Mouse (Mus musculus): Measurements from ENCODE around the gene Zfp605. TPM values are rescaled to one million over a fixed set of nuclear protein-coding genes. Genes with fewer than 3 reads are reported as not detected.
"Not testable (repeated sequence)": the region's sequence is repeated elsewhere in the genome, so short reads cannot be mapped to it uniquely, and the experiment has no call there.

The Zfp605 gene
- polyA plus RNA-seq, 1 experiment, result 9.7 TPM

DNA sequence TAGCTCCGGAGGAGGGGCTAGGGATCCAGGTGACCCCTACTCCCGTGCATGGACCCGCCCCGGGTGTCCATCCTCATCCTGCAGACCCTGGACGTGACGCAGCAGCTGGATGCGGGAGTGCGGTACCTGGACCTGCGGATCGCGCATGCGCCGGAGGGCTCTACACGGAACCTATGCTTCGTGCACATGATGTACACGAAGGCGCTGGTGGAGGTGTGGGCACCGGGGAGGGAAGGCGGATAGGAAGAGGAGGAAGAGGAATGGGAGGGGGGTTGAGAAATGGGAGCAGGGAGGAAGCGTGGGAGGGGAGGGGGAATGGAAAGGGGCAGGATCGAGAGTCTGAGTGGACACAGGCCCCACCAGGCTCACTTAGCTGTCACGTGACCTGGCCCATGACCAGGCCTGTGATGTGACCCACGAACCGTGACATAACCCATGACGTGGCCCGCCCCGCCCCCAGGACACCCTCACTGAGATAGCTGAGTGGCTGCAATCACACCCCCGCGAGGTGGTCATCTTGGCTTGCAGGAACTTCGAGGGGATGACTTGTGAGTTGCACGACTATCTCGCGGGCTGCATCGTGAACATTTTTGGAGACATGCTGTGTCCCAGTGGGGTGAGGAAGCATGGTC lies 8.1 kb upstream of the Zfp605 start:
- peak; percentile 76 for DNase-seq (ENCODE audit: low read depth)
- TF ChIP-seq CTCF (IDR thresholded peaks at IDR 0.05; ENCODE audit: borderline replicate concordance, extremely low read depth, insufficient read depth, insufficient read length), result no peak
- no peak for TF ChIP-seq POLR2A (IDR thresholded peaks at IDR 0.05; ENCODE audit: borderline replicate concordance, extremely low read depth, insufficient read depth, insufficient read length, poor library complexity, severe bottlenecking)

DNA sequence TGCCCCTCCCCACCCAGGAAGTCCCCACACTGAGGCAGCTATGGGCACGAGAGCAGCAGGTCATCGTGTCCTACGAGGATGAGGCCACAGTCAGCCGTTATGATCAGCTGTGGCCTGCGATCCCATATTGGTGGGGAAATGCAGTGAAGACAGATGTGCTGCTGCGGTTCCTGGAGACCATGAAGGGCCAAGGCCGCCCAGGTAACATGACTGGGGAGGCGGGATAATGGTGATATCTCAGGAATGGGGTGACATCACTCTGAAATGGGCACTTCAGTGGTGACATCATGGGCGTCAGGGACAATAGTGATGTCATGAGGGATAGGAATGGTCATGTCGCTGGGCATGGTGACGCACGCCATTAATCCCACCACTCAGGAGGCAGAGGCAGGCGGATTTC lies 7.5 kb upstream of the Zfp605 start:
- TF ChIP-seq CTCF (IDR thresholded peaks at IDR 0.05; ENCODE audit: borderline replicate concordance, extremely low read depth, insufficient read depth, insufficient read length), result no peak
- no peak for TF ChIP-seq POLR2A (IDR thresholded peaks at IDR 0.05; ENCODE audit: borderline replicate concordance, extremely low read depth, insufficient read depth, insufficient read length, poor library complexity, severe bottlenecking)
- DNase-seq (ENCODE audit: low read depth), result no peak

DNA sequence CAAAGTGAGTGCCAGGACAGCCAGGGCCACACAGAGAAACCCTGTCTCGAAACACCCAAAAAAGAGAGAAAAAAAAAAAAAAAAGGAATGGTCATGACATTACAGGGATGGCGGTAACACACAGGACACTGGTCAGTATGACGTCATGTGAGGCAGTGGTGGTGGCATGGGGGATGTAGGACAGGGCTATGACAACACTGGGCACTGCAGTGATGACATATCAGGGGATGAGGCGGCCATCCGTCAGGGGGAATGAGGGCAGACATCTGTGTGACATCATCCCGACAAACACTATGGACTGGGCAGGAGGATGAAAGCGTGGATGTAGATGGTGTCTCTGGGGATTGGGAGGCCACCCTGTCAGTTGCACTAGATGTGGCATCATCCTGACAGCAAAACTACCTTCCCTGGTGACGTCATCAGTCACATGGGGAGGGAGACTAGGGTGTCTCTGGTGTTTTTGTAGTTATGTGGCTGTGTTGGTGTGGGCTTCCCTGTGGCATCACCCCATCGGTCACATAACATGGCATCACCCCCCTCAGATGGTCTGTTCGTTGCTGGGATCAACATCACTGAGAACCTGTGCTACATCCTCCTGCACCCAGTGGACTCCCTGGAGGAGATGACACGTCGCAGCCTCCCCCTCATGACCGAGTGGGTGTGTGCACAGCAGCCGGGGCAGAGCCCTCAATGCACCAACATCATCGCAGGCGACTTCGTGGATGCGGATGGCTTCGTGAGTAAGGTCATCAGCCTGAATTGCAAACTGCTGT lies 6.9 kb upstream of the Zfp605 start:
- TF ChIP-seq POLR2A (IDR thresholded peaks at IDR 0.05; ENCODE audit: borderline replicate concordance, extremely low read depth, insufficient read depth, insufficient read length, poor library complexity, severe bottlenecking), result no peak
- TF ChIP-seq CTCF (IDR thresholded peaks at IDR 0.05; ENCODE audit: borderline replicate concordance, extremely low read depth, insufficient read depth, insufficient read length), result no peak
- DNase-seq (ENCODE audit: low read depth), result no peak

DNA sequence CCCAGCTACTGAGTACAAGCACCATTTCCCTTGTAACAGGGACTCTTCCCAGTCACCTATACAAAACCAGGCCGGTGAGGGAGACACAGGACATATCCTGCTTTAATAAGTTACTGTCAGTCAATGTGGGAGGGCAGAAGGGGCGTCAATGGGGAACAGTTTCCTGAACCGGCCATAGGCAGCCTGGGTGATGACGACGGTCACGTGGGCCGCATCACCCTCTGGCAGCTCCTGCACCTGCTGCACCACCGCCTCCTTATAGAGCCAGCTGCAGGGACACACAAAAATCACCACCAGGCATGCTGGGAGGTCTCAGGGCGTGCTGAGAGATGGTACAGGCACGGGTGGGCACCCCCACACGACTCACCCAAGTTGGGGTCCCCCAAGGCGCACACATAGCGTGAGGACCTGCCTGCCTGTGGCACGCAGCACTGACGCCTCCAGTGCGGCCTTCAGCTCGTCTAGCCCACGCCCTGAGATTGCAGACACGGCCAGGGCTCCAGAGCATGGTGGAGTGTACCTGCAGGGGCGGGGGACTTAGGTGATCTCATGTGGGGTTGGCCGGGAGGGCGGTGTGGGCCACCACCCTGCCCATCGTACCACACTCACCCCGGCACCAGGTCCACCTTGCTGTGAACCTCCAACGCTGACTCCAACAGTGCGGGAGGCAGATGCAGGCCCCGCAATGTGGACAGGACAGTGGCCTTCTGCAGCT lies 5.8 kb upstream of the Zfp605 start:
- no peak for TF ChIP-seq CTCF (IDR thresholded peaks at IDR 0.05; ENCODE audit: borderline replicate concordance, extremely low read depth, insufficient read depth, insufficient read length)
- TF ChIP-seq POLR2A (IDR thresholded peaks at IDR 0.05; ENCODE audit: borderline replicate concordance, extremely low read depth, insufficient read depth, insufficient read length, poor library complexity, severe bottlenecking), result no peak
- no peak for DNase-seq (ENCODE audit: low read depth)

DNA sequence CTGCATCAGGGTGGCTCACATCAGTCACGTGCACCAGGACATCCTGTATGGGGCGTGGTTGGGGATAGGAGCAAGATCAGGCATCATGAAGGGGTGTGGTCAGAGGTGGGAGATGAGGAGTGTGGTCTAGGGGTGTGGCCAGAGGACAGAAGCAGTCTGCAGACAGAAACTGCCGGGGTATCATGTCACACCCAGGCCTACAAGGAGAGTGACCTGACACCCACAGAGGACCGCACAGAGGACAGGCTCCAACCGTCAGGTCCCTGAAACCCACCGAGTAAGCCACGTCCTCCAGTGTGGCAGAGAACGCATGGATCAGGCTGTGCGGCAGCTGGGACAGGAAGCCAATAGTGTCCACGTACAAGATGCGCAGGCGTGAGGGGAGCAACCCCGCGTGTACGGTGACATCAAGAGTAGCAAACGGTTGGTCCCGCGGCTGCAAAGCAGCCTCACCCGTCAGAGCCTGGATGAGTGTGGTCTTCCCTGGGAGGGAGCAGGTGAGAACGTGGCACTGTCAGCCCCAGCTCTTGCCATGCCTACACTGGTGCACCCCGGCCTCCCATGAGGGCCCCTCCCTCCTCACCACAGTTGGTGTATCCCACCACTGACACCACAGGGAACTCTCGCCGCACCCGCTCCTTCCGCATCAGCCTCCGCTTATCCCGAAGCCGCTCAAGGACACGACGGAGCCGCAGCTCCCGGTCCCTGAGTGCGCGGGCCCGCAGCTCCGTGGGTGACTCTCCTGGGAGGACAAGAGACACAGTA lies 5.1 kb upstream of the Zfp605 start:
- DNase-seq (ENCODE audit: low read depth), result no peak
- TF ChIP-seq CTCF (IDR thresholded peaks at IDR 0.05; ENCODE audit: borderline replicate concordance, extremely low read depth, insufficient read depth, insufficient read length) (no peak), POLR2A (IDR thresholded peaks at IDR 0.05; ENCODE audit: borderline replicate concordance, extremely low read depth, insufficient read depth, insufficient read length, poor library complexity, severe bottlenecking) (no peak)

DNA sequence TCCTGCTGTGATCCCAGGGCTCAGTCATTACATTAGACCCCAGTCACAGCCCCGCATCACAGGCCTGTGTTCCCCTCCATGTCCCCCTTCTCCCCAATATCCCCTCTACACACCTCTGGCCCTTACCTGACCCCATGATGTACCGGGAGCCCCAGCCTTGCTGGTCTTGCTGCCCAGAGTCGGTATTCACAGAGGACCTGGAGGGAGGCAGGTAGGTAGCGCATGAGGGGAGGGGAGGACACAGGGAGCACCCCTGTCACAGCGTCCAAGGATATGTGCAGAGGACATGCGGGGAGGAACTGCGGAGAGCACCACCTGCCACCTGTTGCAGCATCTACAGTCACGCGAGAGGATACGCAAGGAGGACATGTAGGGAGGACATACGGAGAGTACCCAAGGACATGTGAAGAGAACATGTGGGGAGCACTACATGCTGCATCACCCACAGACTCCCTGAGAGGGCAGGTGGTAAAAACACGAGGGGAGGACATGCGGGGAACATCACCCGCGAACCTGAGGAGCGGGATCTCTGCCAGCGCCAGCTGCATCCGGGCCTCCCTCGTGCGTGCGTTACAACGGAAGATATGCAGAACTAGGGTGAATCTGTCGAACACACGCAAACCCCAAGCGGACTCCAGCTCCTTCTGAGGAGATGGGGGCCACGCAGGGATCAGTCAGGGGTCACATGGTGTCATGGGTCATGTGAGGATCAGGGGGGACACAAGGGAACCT lies 3.6 kb upstream of the Zfp605 start:
- no peak for DNase-seq (ENCODE audit: low read depth)
- no peak for TF ChIP-seq CTCF (IDR thresholded peaks at IDR 0.05; ENCODE audit: borderline replicate concordance, extremely low read depth, insufficient read depth, insufficient read length)
- no peak for TF ChIP-seq POLR2A (IDR thresholded peaks at IDR 0.05; ENCODE audit: borderline replicate concordance, extremely low read depth, insufficient read depth, insufficient read length, poor library complexity, severe bottlenecking)

DNA sequence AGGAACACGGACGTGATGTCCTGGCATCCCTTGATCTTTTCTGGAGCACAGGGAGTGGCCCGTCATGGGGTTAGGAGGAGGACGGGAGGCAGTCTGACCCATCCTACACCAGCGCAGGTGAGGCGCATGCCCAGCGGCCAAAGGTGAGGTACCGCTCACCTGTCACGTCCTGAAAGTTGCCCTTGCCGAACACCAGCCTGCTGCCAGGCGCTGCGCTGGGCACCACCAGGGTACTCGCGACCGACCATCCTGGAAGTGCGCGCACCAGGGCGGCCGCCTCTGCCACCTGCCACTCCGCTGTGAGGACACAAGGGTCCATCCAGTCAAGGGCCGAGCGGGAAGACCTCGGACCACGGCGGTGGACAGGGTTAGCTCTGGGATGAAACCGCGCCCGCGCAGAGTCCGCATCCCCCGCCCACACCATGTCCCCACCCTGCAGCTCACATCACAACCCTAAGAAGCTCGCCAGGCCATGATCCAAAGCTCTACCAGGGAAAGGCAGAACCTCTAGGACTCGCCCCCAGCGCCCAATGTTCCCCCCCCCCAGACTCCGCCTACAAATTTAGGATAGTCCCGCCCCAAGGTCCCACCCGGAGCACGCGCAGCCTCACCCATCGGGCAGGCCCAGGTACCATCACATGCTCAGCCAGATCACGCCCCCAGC lies 2.9 kb upstream of the Zfp605 start:
- no peak for TF ChIP-seq CTCF (IDR thresholded peaks at IDR 0.05; ENCODE audit: borderline replicate concordance, extremely low read depth, insufficient read depth, insufficient read length)
- TF ChIP-seq POLR2A (IDR thresholded peaks at IDR 0.05; ENCODE audit: borderline replicate concordance, extremely low read depth, insufficient read depth, insufficient read length, poor library complexity, severe bottlenecking), result no peak
- no peak for DNase-seq (ENCODE audit: low read depth)

DNA sequence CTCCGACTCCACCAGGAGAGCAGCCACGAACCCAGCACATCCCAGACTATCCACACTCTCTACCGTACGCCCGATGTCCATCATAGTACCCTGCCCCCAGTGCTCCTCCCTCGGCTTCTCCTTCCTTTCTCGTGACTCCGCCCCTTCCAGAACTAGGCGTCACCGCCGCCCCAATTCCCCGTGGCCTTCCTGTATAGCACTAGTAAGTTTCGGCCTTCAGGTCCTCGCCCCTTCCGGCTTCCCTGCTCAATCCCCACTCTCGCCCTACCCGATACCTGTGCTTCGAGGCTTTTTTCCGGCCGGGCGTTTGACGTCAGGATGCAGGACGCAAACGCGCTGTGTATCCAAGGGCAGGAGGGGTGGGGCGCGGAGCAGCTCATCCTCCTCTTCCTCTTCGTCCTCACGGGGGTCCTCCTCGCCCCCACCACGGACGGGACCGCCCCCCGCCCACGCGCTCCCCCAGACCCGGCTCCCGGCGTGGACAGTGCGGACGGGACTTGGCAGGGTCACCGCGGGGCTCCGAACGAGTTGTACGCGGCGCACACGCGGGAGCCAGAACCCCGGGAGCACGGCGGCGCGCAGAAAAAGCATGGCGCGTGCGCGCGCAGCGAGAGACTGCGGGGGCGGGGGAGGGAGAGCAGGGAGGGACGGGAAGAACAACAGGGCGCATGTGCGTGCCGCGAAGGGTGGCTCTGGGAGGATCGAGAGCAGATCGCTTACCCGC lies 2.1 kb upstream of the Zfp605 start, which contains the start of gene Gtpbp6:
TSS of gene Gtpbp6 (minus strand) at position 617 of the 724 bp plus-strand sequence.
- DNase-seq (ENCODE audit: low read depth), result peak; percentile 99
- TF ChIP-seq POLR2A (IDR thresholded peaks at IDR 0.05; ENCODE audit: borderline replicate concordance, extremely low read depth, insufficient read depth, insufficient read length, poor library complexity, severe bottlenecking), result peak; percentile 49; the same call in 1 of the 2 replicates
- no peak for TF ChIP-seq CTCF (IDR thresholded peaks at IDR 0.05; ENCODE audit: borderline replicate concordance, extremely low read depth, insufficient read depth, insufficient read length)

DNA sequence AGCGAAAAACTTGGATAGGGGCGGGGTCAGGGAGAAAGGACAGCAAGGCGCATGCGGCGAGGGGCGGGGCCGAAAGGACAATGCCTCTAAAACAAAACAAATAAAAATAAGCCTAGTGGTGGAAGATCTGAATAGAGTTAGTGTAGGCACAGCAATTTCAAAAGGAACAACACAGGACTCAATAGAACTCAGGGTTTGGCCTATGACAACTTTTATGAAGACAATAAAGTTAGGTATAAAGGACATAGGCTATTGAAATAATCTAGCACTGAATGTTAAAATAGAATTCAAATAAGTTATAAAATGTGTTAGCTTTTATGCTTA lies 1.6 kb upstream of the Zfp605 start:
- no peak for DNase-seq (ENCODE audit: low read depth)
- TF ChIP-seq CTCF (IDR thresholded peaks at IDR 0.05; ENCODE audit: borderline replicate concordance, extremely low read depth, insufficient read depth, insufficient read length) (no peak), POLR2A (IDR thresholded peaks at IDR 0.05; ENCODE audit: borderline replicate concordance, extremely low read depth, insufficient read depth, insufficient read length, poor library complexity, severe bottlenecking) (no peak)

DNA sequence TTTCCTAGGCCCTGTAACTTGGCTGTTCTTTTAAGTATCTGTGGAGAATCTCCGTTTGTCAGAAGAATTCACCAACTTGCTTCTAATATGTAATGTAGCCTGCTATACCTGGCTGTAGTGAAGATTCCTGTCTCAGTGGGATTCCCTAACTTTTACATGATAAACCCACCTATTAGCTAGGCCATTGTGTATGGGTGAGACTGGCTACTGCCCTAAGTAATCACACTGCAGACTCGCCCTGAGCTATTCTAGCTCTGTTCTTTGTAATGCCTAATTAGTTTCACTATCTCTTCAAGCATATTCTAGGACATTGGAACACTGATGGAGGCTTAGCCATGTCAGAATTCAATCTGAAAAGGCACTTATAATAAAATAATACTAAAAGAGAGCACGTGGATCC lies 12.5 kb downstream of the Zfp605 start:
- DNase-seq (ENCODE audit: low read depth), result not testable (repeated sequence)

All from brain, embryonic 14.5 days (tissue).